Mouse (Mus musculus): ENCODE data around the gene Slpi. TPM values are rescaled to one million over a fixed set of nuclear protein-coding genes. Genes with fewer than 3 reads are reported as not detected.

Slpi gene
- polyA plus RNA-seq, 1 experiment, result 9.4 TPM

GRCm38 (mm10) chr2:164389499-164389898, 604 bp upstream of the Slpi start:
- no peaks in the 10 kb centered on the region for H3K36me3 ChIP-seq (ENCODE audit: control insufficient read depth, insufficient read depth)
- no peak overlapping the region for H3ac ChIP-seq (ENCODE audit: control insufficient read depth, insufficient read length)
- H3K4me2 ChIP-seq (ENCODE audit: low read depth), result peak overlapping the region; percentile 34
- no peak overlapping the region for H3K4me3 ChIP-seq
- no peaks in the 10 kb centered on the region for H3K27me3 ChIP-seq (ENCODE audit: control insufficient read depth, insufficient read depth, insufficient read length)
- TF ChIP-seq TCF3 (IDR thresholded peaks at IDR 0.05; ENCODE audit: insufficient read length, low read depth) (no peak), SRF (IDR thresholded peaks at IDR 0.05; ENCODE audit: control insufficient read depth, insufficient read length, low read depth) (no peak), REST (IDR thresholded peaks at IDR 0.05; ENCODE audit: insufficient read depth, insufficient read length) (no peak), CEBPB (IDR thresholded peaks at IDR 0.05; ENCODE audit: insufficient read depth, poor library complexity, severe bottlenecking) (no peak), TCF12 (IDR thresholded peaks at IDR 0.05; ENCODE audit: insufficient read depth, poor library complexity, severe bottlenecking) (no peak), USF1 (IDR thresholded peaks at IDR 0.05; ENCODE audit: low read depth) (no peak), E2F4 (IDR thresholded peaks at IDR 0.05; ENCODE audit: insufficient read depth) (no peak)
- no peaks in the 10 kb centered on the region for H3K79me2 ChIP-seq (ENCODE audit: control insufficient read depth, insufficient read depth)

GRCm38 (mm10) chr2:164386953-164387352, 1.9 kb downstream of the Slpi start:
- no peak overlapping the region for H3K4me3 ChIP-seq
- no peak overlapping the region for H3ac ChIP-seq (ENCODE audit: control insufficient read depth, insufficient read length)
- H3K4me2 ChIP-seq (ENCODE audit: low read depth), result no peak overlapping the region
- H3K27me3 ChIP-seq (ENCODE audit: control insufficient read depth, insufficient read depth, insufficient read length), result no peaks in the 10 kb centered on the region
- no peak for TF ChIP-seq MYOD1 (IDR thresholded peaks at IDR 0.05; ENCODE audit: control insufficient read depth in 1 of 3, insufficient read length in 2 of 3, low read depth in 2 of 3)
- no peak for TF ChIP-seq CEBPB (IDR thresholded peaks at IDR 0.05; ENCODE audit: insufficient read depth, poor library complexity, severe bottlenecking)
- TF ChIP-seq MAX (IDR thresholded peaks at IDR 0.05; ENCODE audit: low read depth), result no peak
- TF ChIP-seq USF1 (IDR thresholded peaks at IDR 0.05; ENCODE audit: low read depth), result no peak
- no peak for TF ChIP-seq POLR2AphosphoS2 (IDR thresholded peaks at IDR 0.05; ENCODE audit: insufficient read length, low read depth)
- TF ChIP-seq POLR2A (IDR thresholded peaks at IDR 0.05; ENCODE audit: insufficient read length, low read depth), result no peak
- no peak for TF ChIP-seq SRF (IDR thresholded peaks at IDR 0.05; ENCODE audit: control insufficient read depth, insufficient read length, low read depth)
- no peak for TF ChIP-seq MYOG (IDR thresholded peaks at IDR 0.05; ENCODE audit: control insufficient read depth in 1 of 3, insufficient read depth in 1 of 3, insufficient read length in 2 of 3, low read depth in 2 of 3)
- TF ChIP-seq TCF3 (IDR thresholded peaks at IDR 0.05; ENCODE audit: insufficient read length, low read depth), result no peak
- H3K36me3 ChIP-seq (ENCODE audit: control insufficient read depth, insufficient read depth), result no peaks in the 10 kb centered on the region
- no peaks in the 10 kb centered on the region for H3K79me2 ChIP-seq (ENCODE audit: control insufficient read depth, insufficient read depth)

- Histone ChIP-seq H3K36me3 (ENCODE audit: control insufficient read depth, insufficient read depth) (no peaks in the 10 kb centered on the region), H3K4me2 (ENCODE audit: low read depth) (peak overlapping the region; percentile 82), H3K4me3 (no peak overlapping the region), H3K27me3 (ENCODE audit: control insufficient read depth, insufficient read depth, insufficient read length) (no peaks in the 10 kb centered on the region), H3ac (ENCODE audit: control insufficient read depth, insufficient read length) (no peak overlapping the region), H3K79me2 (ENCODE audit: control insufficient read depth, insufficient read depth) (no peaks in the 10 kb centered on the region)
- TF ChIP-seq E2F4 (IDR thresholded peaks at IDR 0.05; ENCODE audit: insufficient read depth) (no peak), MAX (IDR thresholded peaks at IDR 0.05; ENCODE audit: low read depth) (no peak), TCF12 (IDR thresholded peaks at IDR 0.05; ENCODE audit: insufficient read depth, poor library complexity, severe bottlenecking) (peak; percentile 28), MYOD1 (IDR thresholded peaks at IDR 0.05; ENCODE audit: control insufficient read depth in 1 of 3, insufficient read length in 2 of 3, low read depth in 2 of 3) (peak in 2 of 3 experiments; percentile 35 to 57), USF1 (IDR thresholded peaks at IDR 0.05; ENCODE audit: low read depth) (peak; percentile 50), POLR2AphosphoS2 (IDR thresholded peaks at IDR 0.05; ENCODE audit: insufficient read length, low read depth) (no peak), CEBPB (IDR thresholded peaks at IDR 0.05; ENCODE audit: insufficient read depth, poor library complexity, severe bottlenecking) (no peak), SRF (IDR thresholded peaks at IDR 0.05; ENCODE audit: control insufficient read depth, insufficient read length, low read depth) (no peak), REST (IDR thresholded peaks at IDR 0.05; ENCODE audit: insufficient read depth, insufficient read length) (peak; percentile 24), MYOG (IDR thresholded peaks at IDR 0.05; ENCODE audit: control insufficient read depth in 1 of 3, insufficient read depth in 1 of 3, insufficient read length in 2 of 3, low read depth in 2 of 3) (peak in 1 of 3 experiments; percentile 75), POLR2A (IDR thresholded peaks at IDR 0.05; ENCODE audit: insufficient read length, low read depth) (no peak), TCF3 (IDR thresholded peaks at IDR 0.05; ENCODE audit: insufficient read length, low read depth) (peak; percentile 22)
Measured at GRCm38 (mm10) chr2:164385927-164386763, 2.8 kb downstream of the Slpi start.

GRCm38 (mm10) chr2:164383656-164384399, 5.1 kb downstream of the Slpi start:
- TF ChIP-seq TCF12 (IDR thresholded peaks at IDR 0.05; ENCODE audit: insufficient read depth, poor library complexity, severe bottlenecking), result no peak
- no peak for TF ChIP-seq MYOD1 (IDR thresholded peaks at IDR 0.05; ENCODE audit: control insufficient read depth in 1 of 3, insufficient read length in 2 of 3, low read depth in 2 of 3)
- TF ChIP-seq TCF3 (IDR thresholded peaks at IDR 0.05; ENCODE audit: insufficient read length, low read depth), result no peak
- TF ChIP-seq POLR2A (IDR thresholded peaks at IDR 0.05; ENCODE audit: insufficient read length, low read depth), result no peak
- TF ChIP-seq USF1 (IDR thresholded peaks at IDR 0.05; ENCODE audit: low read depth), result no peak
- TF ChIP-seq CEBPB (IDR thresholded peaks at IDR 0.05; ENCODE audit: insufficient read depth, poor library complexity, severe bottlenecking), result no peak
- TF ChIP-seq MYOG (IDR thresholded peaks at IDR 0.05; ENCODE audit: control insufficient read depth in 1 of 3, insufficient read depth in 1 of 3, insufficient read length in 2 of 3, low read depth in 2 of 3), result no peak
- TF ChIP-seq E2F4 (IDR thresholded peaks at IDR 0.05; ENCODE audit: insufficient read depth), result no peak
- TF ChIP-seq MAX (IDR thresholded peaks at IDR 0.05; ENCODE audit: low read depth), result no peak
- TF ChIP-seq REST (IDR thresholded peaks at IDR 0.05; ENCODE audit: insufficient read depth, insufficient read length), result no peak
- no peak for TF ChIP-seq SRF (IDR thresholded peaks at IDR 0.05; ENCODE audit: control insufficient read depth, insufficient read length, low read depth)
- TF ChIP-seq POLR2AphosphoS2 (IDR thresholded peaks at IDR 0.05; ENCODE audit: insufficient read length, low read depth), result no peak
- no peak overlapping the region for H3K4me2 ChIP-seq (ENCODE audit: low read depth)
- H3K4me3 ChIP-seq, result no peak overlapping the region
- H3ac ChIP-seq (ENCODE audit: control insufficient read depth, insufficient read length), result no peak overlapping the region
- no peaks in the 10 kb centered on the region for H3K27me3 ChIP-seq (ENCODE audit: control insufficient read depth, insufficient read depth, insufficient read length)
- H3K36me3 ChIP-seq (ENCODE audit: control insufficient read depth, insufficient read depth), result no peaks in the 10 kb centered on the region
- H3K79me2 ChIP-seq (ENCODE audit: control insufficient read depth, insufficient read depth), result no peaks in the 10 kb centered on the region
